ENCODE assay signal across 30 mouse cellular contexts in genomic region chr2:146197947-146198346, GRCm38 (mm10). TPM values are rescaled to one million over a fixed set of nuclear protein-coding genes. Genes with fewer than 3 reads are reported as not detected.
A peak's percentile ranks its signal among the peaks of the same experiment; 100 is the strongest.
DNase-seq lines count a peak whose midpoint lies in the region; ATAC-seq and TF ChIP-seq lines count a peak whose summit lies in the region.
"Had no signal": no experiment of that assay in that cellular context is flagged by ENCODE, and none has a peak within 500 bp of the region (broad histone marks: within the 10 kb centered on the region; RNA-seq: fewer than 3 reads in every experiment).

No protein-coding gene starts in this region.

- H3K9ac ChIP-seq in liver, postnatal 0 days (replicated peaks): no peak overlapping the region
- H3K9ac ChIP-seq in liver, embryonic 12.5 days: no peak overlapping the region
- H3K9ac ChIP-seq: embryonic facial prominence, embryonic 13.5 days; heart, embryonic 13.5 days; hindbrain, embryonic 12.5 days; midbrain, embryonic 15.5 days had no signal

- TF ChIP-seq EP300 in liver, postnatal 0 days (IDR thresholded peaks at IDR 0.05; ENCODE audit: low read depth): peak; percentile 39; the same call in 1 of the 2 replicates

- no peaks in the 10 kb centered on the region for H3K36me3 ChIP-seq in liver, postnatal 0 days (replicated peaks; ENCODE audit: insufficient read depth, low read length)
- H3K36me3 ChIP-seq in liver, embryonic 12.5 days: no peaks in the 10 kb centered on the region
- H3K36me3 ChIP-seq: embryonic facial prominence, embryonic 13.5 days; heart, embryonic 13.5 days; hindbrain, embryonic 12.5 days; midbrain, embryonic 15.5 days had no signal

- no peaks in the 10 kb centered on the region for H3K27me3 ChIP-seq in liver, postnatal 0 days (ENCODE audit: insufficient read depth, low read length)
- H3K27me3 ChIP-seq in liver, embryonic 12.5 days (replicated peaks): no peaks in the 10 kb centered on the region
- H3K27me3 ChIP-seq: embryonic facial prominence, embryonic 13.5 days; heart, embryonic 13.5 days; hindbrain, embryonic 12.5 days; midbrain, embryonic 15.5 days had no signal

- peak; percentile 62 for ATAC-seq in liver, postnatal 0 days
- ATAC-seq in liver, embryonic 12.5 days: no peak
- ATAC-seq in common myeloid progenitor, adult 5-6 weeks (replicated peaks; ENCODE audit: low read depth, poor library complexity, severe bottlenecking): peak; percentile 92
- ATAC-seq in megakaryocyte progenitor cell, adult 5-6 weeks (replicated peaks; ENCODE audit: poor library complexity): peak; percentile 95
- ATAC-seq: forebrain, embryonic 14.5 days; midbrain, embryonic 15.5 days; Patski had no signal

- no peak overlapping the region for H3K27ac ChIP-seq in liver, postnatal 0 days (ENCODE audit: low read depth)
- H3K27ac ChIP-seq in liver, embryonic 12.5 days: no peak overlapping the region
- H3K27ac ChIP-seq: embryonic facial prominence, embryonic 13.5 days; heart, embryonic 13.5 days; hindbrain, embryonic 12.5 days; kidney, postnatal 0 days; left cerebral cortex, adult 2 months; midbrain, embryonic 15.5 days had no signal

- no peak for DNase-seq in liver, postnatal 0 days
- DNase-seq in natural killer cell, adult 2 months (ENCODE audit: low spot score in 2 of 2): no peak
- DNase-seq in urinary bladder, adult 18-20 months (ENCODE audit: low spot score in 2 of 2): no peak
- no peak for DNase-seq in right cerebral cortex, postnatal 4 days
- DNase-seq: adrenal gland, postnatal 10 days; cerebellum, adult 18-20 months; cerebellum, postnatal 14 days; heart, adult 18-20 months; heart, postnatal 14 days; kidney, adult 18-20 months; lung, adult 2 months; lung, postnatal 14 days; right cerebral cortex, postnatal 14 days; spleen, adult 18-20 months; thymus, postnatal 25 days had no signal

- 27% methylated on average over 7 of the region's 7 CpGs for WGBS in liver, postnatal 0 days (ENCODE audit: insufficient replicate concordance)
- WGBS in liver, embryonic 12.5 days (ENCODE audit: insufficient replicate concordance): 25% methylated on average over 7 of the region's 7 CpGs

- no peaks in the 10 kb centered on the region for H3K9me3 ChIP-seq in liver, postnatal 0 days (ENCODE audit: low read length)
- no peaks in the 10 kb centered on the region for H3K9me3 ChIP-seq in liver, embryonic 12.5 days (replicated peaks)
- H3K9me3 ChIP-seq: embryonic facial prominence, embryonic 13.5 days; heart, embryonic 13.5 days; hindbrain, embryonic 12.5 days; midbrain, embryonic 15.5 days had no signal

- no peak overlapping the region for H3K4me3 ChIP-seq in liver, postnatal 0 days (ENCODE audit: low read depth, low read length)
- H3K4me3 ChIP-seq in liver, embryonic 12.5 days: no peak overlapping the region
- H3K4me3 ChIP-seq: embryonic facial prominence, embryonic 13.5 days; erythroblast, embryonic 14.5 days; heart, embryonic 13.5 days; hindbrain, embryonic 12.5 days; left cerebral cortex, adult 2 months; midbrain, embryonic 15.5 days had no signal

- no peak for TF ChIP-seq CTCF in liver, postnatal 0 days (IDR thresholded peaks at IDR 0.05; ENCODE audit: low read depth)

- no peak overlapping the region for H3K4me2 ChIP-seq in liver, postnatal 0 days (ENCODE audit: low read depth, low read length)
- no peak overlapping the region for H3K4me2 ChIP-seq in liver, embryonic 12.5 days
- H3K4me2 ChIP-seq: embryonic facial prominence, embryonic 13.5 days; heart, embryonic 13.5 days; hindbrain, embryonic 12.5 days; midbrain, embryonic 15.5 days had no signal

- H3K4me1 ChIP-seq in liver, postnatal 0 days (ENCODE audit: insufficient read depth): no peaks in the 10 kb centered on the region
- H3K4me1 ChIP-seq in liver, embryonic 12.5 days: no peaks in the 10 kb centered on the region
- H3K4me1 ChIP-seq: embryonic facial prominence, embryonic 13.5 days; heart, embryonic 13.5 days; hindbrain, embryonic 12.5 days; midbrain, embryonic 15.5 days had no signal

RNA-seq across cellular contexts. Expression of gene Insm1, which starts 23.8 kb away (rescaled TPM):
- polyA plus RNA-seq in liver, postnatal 0 days (2015; fragmentation: Nextera tagmentation; extraction: Ambion mirVana): not detected in 2 replicates
- polyA plus RNA-seq in liver, embryonic 12.5 days (2016; fragmentation: Nextera tagmentation; extraction: Ambion mirVana): not detected in 2 replicates
- total RNA-seq in common myeloid progenitor, adult 5-6 weeks (2017): not detected in 2 replicates
- not detected in 2 replicates for total RNA-seq in megakaryocyte progenitor cell, adult 5-6 weeks (2015)
- not detected in 2 replicates for total RNA-seq in megakaryocyte progenitor cell, adult 5-6 weeks (2017)
- total RNA-seq: gastrocnemius, adult 8-10 months had no signal
- polyA plus RNA-seq: C2C12; erythroblast, embryonic 14.5 days; heart, embryonic 13.5 days; kidney, postnatal 0 days; Patski; testis, adult 2 months had no signal
